Mouse (Mus musculus): Measurements from ENCODE around the gene Abi1. TPM values are rescaled to one million over a fixed set of nuclear protein-coding genes. Genes with fewer than 3 reads are reported as not detected.
"Not testable (repeated sequence)": the region's sequence is repeated elsewhere in the genome, so short reads cannot be mapped to it uniquely, and the experiment has no call there.

Abi1 gene
- total RNA-seq (2022), result 100 to 1,000 TPM; 181 to 208 (median 193) TPM

GRCm38 (mm10) chr2:23040001-23040646 is at the start of gene Abi1:
Gene Abi1 (minus strand): TSS chr2:23040241.
- peak; percentile 91 to 94 for DNase-seq (ENCODE audit: low spot score in 2 of 2)

GRCm38 (mm10) chr2:23084540-23084939 is 44.5 kb upstream of the Abi1 start:
- no peak for DNase-seq (ENCODE audit: low spot score in 2 of 2)

GRCm38 (mm10) chr2:23078588-23078987 is 38.5 kb upstream of the Abi1 start:
- DNase-seq (ENCODE audit: low spot score in 2 of 2), result no peak

GRCm38 (mm10) chr2:23077693-23078092 is 37.7 kb upstream of the Abi1 start:
- no peak for DNase-seq (ENCODE audit: low spot score in 2 of 2)

- no peak for DNase-seq (ENCODE audit: low spot score in 2 of 2)
Measured at GRCm38 (mm10) chr2:23076783-23077182, 36.7 kb upstream of the Abi1 start.

GRCm38 (mm10) chr2:23075846-23076245 is 35.8 kb upstream of the Abi1 start:
- no peak for DNase-seq (ENCODE audit: low spot score in 2 of 2)

- DNase-seq (ENCODE audit: low spot score in 2 of 2), result no peak
Measured at GRCm38 (mm10) chr2:23071406-23071805, 31.4 kb upstream of the Abi1 start.

- no peak for DNase-seq (ENCODE audit: low spot score in 2 of 2)
Measured at GRCm38 (mm10) chr2:23070491-23070890, 30.4 kb upstream of the Abi1 start.

- peak; percentile 92 for DNase-seq (ENCODE audit: low spot score in 2 of 2)
Measured at GRCm38 (mm10) chr2:23068894-23069744, 29.1 kb upstream of the Abi1 start.

- DNase-seq (ENCODE audit: low spot score in 2 of 2), result no peak
Measured at GRCm38 (mm10) chr2:23068370-23068737, 28.3 kb upstream of the Abi1 start.

- DNase-seq (ENCODE audit: low spot score in 2 of 2), result peak; percentile 94 to 95
Measured at GRCm38 (mm10) chr2:23067552-23068369, 27.7 kb upstream of the Abi1 start, which contains the start of gene Acbd5. Gene Acbd5 (plus strand): TSS chr2:23068167.

- peak; percentile 20 to 36 for DNase-seq (ENCODE audit: low spot score in 2 of 2)
Measured at GRCm38 (mm10) chr2:23052523-23052922, 12.5 kb upstream of the Abi1 start.

GRCm38 (mm10) chr2:23051890-23052289 is 11.8 kb upstream of the Abi1 start:
- DNase-seq (ENCODE audit: low spot score in 2 of 2), result peak; percentile 57 to 63

- DNase-seq (ENCODE audit: low spot score in 2 of 2), result no peak
Measured at GRCm38 (mm10) chr2:23048006-23048405, 8.0 kb upstream of the Abi1 start.

GRCm38 (mm10) chr2:23045703-23046102 is 5.7 kb upstream of the Abi1 start:
- no peak for DNase-seq (ENCODE audit: low spot score in 2 of 2)

- DNase-seq (ENCODE audit: low spot score in 2 of 2), result no peak
Measured at GRCm38 (mm10) chr2:23042189-23042588, 2.1 kb upstream of the Abi1 start.

- no peak for DNase-seq (ENCODE audit: low spot score in 2 of 2)
Measured at GRCm38 (mm10) chr2:23041457-23041856, 1.4 kb upstream of the Abi1 start.

GRCm38 (mm10) chr2:23040690-23041089 is 649 bp upstream of the Abi1 start:
- not testable (repeated sequence) for DNase-seq (ENCODE audit: low spot score in 2 of 2)

GRCm38 (mm10) chr2:23039082-23040000 is 700 bp downstream of the Abi1 start:
- no peak for DNase-seq (ENCODE audit: low spot score in 2 of 2)

- no peak for DNase-seq (ENCODE audit: low spot score in 2 of 2)
Measured at GRCm38 (mm10) chr2:23035467-23035866, 4.6 kb downstream of the Abi1 start.

Data from layer of hippocampus, adult 8-10 months (tissue).